Mouse (Mus musculus) neural tube, embryonic 10.5 days (tissue): ENCODE data around the gene Cav3.
A peak's percentile ranks its signal among the peaks of the same experiment; 100 is the strongest.

Source experiments
- DNase-seq: peaks from one replicate; pipeline ENCODE4 v3.0.0-alpha.2; 2017; ENCODE audit warnings: low spot score; ENCODE audit errors: extremely low spot score

The Cav3 gene

GRCm38 (mm10) chr6:112494620-112495081 lies 35.3 kb downstream of the Cav3 start:
- DNase-seq = peak; percentile 27

DNA sequence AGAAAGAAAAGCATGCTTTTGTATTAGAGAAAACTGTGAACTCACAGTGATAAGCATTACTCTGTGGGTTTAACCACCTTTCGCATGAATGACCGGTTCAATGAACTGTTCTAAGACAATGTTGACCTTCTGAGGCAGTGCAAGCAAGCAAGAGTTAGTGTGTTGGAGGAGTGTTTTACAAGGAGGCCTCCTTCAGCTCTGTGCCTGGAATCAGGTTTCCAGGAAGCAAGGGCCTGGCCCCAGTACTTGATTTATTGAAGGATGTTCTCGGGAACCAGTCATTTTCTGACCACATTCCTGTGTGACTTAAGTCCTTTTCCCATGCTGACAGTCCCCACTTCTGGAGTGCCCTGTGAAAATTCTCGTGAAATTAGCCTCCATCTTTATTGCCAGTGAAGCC lies 35.9 kb downstream of the Cav3 start:
- peak; percentile 30 for DNase-seq

DNA sequence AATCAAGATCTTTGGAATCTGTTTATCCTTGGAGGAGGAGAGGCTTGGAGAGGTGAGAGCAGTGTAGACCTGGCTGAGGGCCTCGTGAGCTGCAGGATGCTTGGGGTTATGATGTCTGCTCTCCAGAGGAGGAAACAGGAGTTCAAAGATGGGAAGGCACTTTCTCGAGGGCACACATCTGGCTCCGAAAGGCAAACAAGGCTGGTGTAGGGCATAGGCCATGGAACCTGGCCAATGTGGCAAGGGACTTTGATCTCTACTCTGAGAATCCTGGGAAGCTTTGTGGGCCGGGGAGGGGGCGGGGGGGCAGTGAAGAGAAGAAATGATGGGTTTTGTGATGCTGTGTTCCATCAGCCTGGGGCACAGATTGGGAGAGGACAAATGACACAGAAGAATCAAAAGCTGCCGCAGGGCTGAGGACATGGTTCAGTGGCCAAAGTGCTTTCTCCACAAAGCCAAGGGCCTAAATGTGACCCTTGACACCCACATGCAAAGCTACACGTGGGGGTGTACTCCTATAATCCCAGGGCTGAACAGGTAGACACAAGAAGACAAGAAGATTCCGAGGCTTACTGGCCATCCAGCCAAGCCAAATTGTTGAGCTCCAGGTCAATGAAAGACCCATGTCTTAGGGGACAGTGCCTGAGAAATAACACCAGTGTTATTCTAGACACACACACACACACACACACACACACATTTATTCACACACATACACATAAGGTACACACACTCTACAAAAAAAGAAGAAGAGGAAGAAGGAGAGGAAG lies 37.2 kb downstream of the Cav3 start:
- DNase-seq = no peak

DNA sequence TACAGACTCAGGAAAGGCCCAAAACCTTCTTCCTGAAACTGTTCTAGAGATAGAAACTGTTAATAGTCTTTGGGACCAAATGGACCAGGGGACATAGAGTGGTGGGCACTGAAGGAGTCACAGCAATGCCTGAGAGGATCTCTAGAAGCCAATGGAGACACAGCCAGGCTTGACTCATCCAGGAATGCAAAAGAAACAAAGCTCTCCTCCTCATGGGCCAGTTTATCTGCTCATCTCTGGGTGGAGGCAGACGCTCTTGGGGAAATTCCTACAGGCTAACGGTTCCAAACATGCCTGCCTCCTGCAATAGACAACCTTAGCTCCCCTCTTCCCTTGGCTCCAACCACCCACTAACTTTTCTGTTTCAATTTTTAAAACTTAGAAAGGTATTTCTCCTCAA lies 38.2 kb downstream of the Cav3 start:
- no peak for DNase-seq

- no peak for DNase-seq
Measured at GRCm38 (mm10) chr6:112498716-112499115, 39.4 kb downstream of the Cav3 start.

GRCm38 (mm10) chr6:112499456-112499855 lies 40.2 kb downstream of the Cav3 start:
- DNase-seq = no peak

DNA sequence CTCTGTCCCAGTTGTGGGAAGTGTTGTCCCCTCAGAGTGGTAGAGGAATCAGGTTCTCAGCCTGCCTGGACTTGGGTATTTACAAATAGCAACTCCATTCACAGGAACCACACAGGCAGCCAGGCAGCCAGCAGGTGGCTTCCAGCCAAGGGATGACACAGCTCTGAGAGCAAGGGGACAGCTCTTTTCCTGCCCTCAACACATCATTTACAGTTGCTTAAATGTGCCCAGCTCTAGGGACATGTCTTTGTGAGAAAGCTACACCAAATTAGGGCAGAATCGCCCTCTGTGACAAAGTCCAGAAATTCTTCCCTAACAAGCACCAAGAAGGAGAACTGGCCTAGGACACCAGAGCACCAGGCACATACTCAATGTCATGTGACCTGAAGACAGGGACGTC lies 41.9 kb downstream of the Cav3 start:
- no peak for DNase-seq

DNA sequence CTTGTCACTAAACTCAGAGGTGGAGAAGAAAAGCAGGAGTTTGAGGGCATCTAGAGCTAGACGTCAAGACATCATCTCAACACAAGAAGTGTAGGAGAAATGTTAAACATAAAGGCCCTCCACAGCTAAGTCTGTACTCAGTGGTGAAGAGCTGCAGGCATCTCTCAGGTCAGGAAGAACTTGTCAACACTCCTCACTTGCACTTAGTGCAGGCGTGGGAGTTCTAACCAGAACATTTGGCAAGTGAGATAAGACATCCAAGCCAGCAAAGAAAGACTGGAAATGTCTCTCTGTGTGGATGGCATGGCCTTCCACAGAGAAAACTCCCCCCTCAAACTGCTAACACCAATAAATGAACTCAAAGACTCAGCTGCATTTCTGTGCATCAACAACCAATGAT lies 48.3 kb downstream of the Cav3 start:
- no peak for DNase-seq

- DNase-seq = no peak
Measured at GRCm38 (mm10) chr6:112509590-112510131, 50.4 kb downstream of the Cav3 start.

- DNase-seq = no peak
Measured at GRCm38 (mm10) chr6:112510346-112510745, 51.0 kb downstream of the Cav3 start.

- no peak for DNase-seq
Measured at GRCm38 (mm10) chr6:112514591-112514990, 55.3 kb downstream of the Cav3 start.

- peak; percentile 39 for DNase-seq
Measured at GRCm38 (mm10) chr6:112516496-112516895, 57.2 kb downstream of the Cav3 start.

- no peak for DNase-seq
Measured at GRCm38 (mm10) chr6:112517572-112517971, 58.3 kb downstream of the Cav3 start.

GRCm38 (mm10) chr6:112517991-112518390 lies 58.7 kb downstream of the Cav3 start:
- DNase-seq = no peak
